Mouse (Mus musculus) erythroblast, adult 5-6 weeks (primary cell): ENCODE measurements around the gene Gpr137c. TPM values are rescaled to one million over a fixed set of nuclear protein-coding genes. Genes with fewer than 3 reads are reported as not detected.

Source experiments
- ATAC-seq: replicated peaks from 2 replicates; pipeline ENCODE4 v1.8.0; 2016; ENCODE audit warnings: moderate number of reproducible peaks, mild to moderate bottlenecking, moderate TSS enrichment, inconsistent platforms; ENCODE audit not compliant: poor library complexity, low FRiP score, severe bottlenecking
- total RNA-seq, 2 experiments: library from RNA; stranded (forward) in 1 of 2; stranded (reverse) in 1 of 2; fragments of 150-400 nt in 1 of 2; fragments of 200-764, 138-1000 nt in 1 of 2; gene quantifications; 2 replicates each; pipeline versions ENCODE4 v1.2.3 to v1.2.4; 2015 to 2017; ENCODE audit warnings: low replicate concordance in 2 of 2

The Gpr137c gene
- total RNA-seq, 2 experiments from 2014 or later: 1.3 to 8.6 TPM

GRCm38 (mm10) chr14:45329018-45329588 is 109.6 kb downstream of the Gpr137c start:
- peak; percentile 52 for ATAC-seq

GRCm38 (mm10) chr14:45329589-45330181 is 110.2 kb downstream of the Gpr137c start, which contains the start of gene Psmc6:
Gene Psmc6 (plus strand): TSS chr14:45329788.
- ATAC-seq: peak; percentile 94

Other genes starting within 250 kb of the Gpr137c start
- gene Ptger2, start 231.5 kb upstream of the Gpr137c start, total RNA-seq (2015; ENCODE audit: low replicate concordance): 0.21 and 1.7 TPM in 2 replicates
- gene Ptger2, start 231.5 kb upstream of the Gpr137c start, total RNA-seq (2017; ENCODE audit: low replicate concordance): 0.42 and 0.85 TPM in 2 replicates
- 1.9 and 3.8 TPM in 2 replicates for gene Txndc16, start 611 bp downstream of the Gpr137c start, total RNA-seq (2015; ENCODE audit: low replicate concordance)
- 4.0 and 4.3 TPM in 2 replicates for gene Txndc16, start 611 bp downstream of the Gpr137c start, total RNA-seq (2017; ENCODE audit: low replicate concordance)
- 45.8 and 46.5 TPM in 2 replicates for gene Ero1l, start 99.1 kb downstream of the Gpr137c start, total RNA-seq (2015; ENCODE audit: low replicate concordance)
- gene Ero1l, start 99.1 kb downstream of the Gpr137c start, total RNA-seq (2017; ENCODE audit: low replicate concordance): 19.5 and 34.2 TPM in 2 replicates
- 41.6 and 83.2 TPM in 2 replicates for gene Psmc6, start 110.1 kb downstream of the Gpr137c start, total RNA-seq (2015; ENCODE audit: low replicate concordance)
- gene Psmc6, start 110.1 kb downstream of the Gpr137c start, total RNA-seq (2017; ENCODE audit: low replicate concordance): 68.6 and 92.2 TPM in 2 replicates
- 5.8 and 16.9 TPM in 2 replicates for gene Styx, start 131.4 kb downstream of the Gpr137c start, total RNA-seq (2015; ENCODE audit: low replicate concordance)
- 5.0 and 6.6 TPM in 2 replicates for gene Styx, start 131.4 kb downstream of the Gpr137c start, total RNA-seq (2017; ENCODE audit: low replicate concordance)
- gene Gnpnat1, start 185.2 kb downstream of the Gpr137c start, total RNA-seq (2015; ENCODE audit: low replicate concordance): 3.1 and 22.6 TPM in 2 replicates
- gene Gnpnat1, start 185.2 kb downstream of the Gpr137c start, total RNA-seq (2017; ENCODE audit: low replicate concordance): 5.4 and 9.2 TPM in 2 replicates